Mouse (Mus musculus): ENCODE results near the gene Lat2. TPM values are rescaled to one million over a fixed set of nuclear protein-coding genes. Genes with fewer than 3 reads are reported as not detected.
A peak's percentile ranks its signal among the peaks of the same experiment; 100 is the strongest.

Lat2 gene
- total RNA-seq, 2 experiments from 2014 or later = 3.4 to 3.9 TPM

DNA sequence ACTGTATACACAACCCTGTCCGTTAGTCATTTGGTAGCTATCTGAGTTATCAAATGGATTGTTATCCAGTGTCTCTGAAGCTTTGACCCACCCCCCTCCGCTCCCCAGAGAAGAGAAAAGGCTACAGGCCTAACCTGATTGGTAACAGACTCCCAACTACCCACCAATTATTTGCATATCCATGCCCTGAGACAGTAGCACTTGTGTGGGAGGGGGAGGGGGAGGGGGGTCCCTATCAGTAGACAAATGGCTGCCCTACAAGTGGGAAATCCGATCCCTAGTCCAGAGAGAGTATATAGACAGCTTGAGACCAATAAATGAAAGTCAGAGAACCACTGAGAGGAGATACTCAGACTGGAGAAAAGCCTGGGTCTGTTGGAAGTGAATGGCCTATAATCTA lies 46.8 kb downstream of the Lat2 start:
- H3K27ac ChIP-seq = no peak overlapping the region
- H3K4me3 ChIP-seq = no peak overlapping the region
- intact Hi-C loops (cut with DNase I) = loop anchor here (2.0 kb wide), 1 partner anchor 13 kb away; no protein-coding TSS in a partner anchor
- no peak for DNase-seq (ENCODE audit: extremely low spot score in 1 of 2, low spot score in 2 of 2)
- no peak for TF ChIP-seq CTCF (IDR thresholded peaks at IDR 0.05)

GRCm38 (mm10) chr5:134567445-134567844 lies 47.4 kb downstream of the Lat2 start:
- no peak for DNase-seq (ENCODE audit: extremely low spot score in 1 of 2, low spot score in 2 of 2)

GRCm38 (mm10) chr5:134565696-134566095 lies 49.1 kb downstream of the Lat2 start:
- Histone ChIP-seq H3K27ac (no peak overlapping the region), H3K4me3 (no peak overlapping the region)
- intact Hi-C loops (cut with DNase I) = no loop called here
- no peak for DNase-seq (ENCODE audit: extremely low spot score in 1 of 2, low spot score in 2 of 2)
- no peak for TF ChIP-seq CTCF (IDR thresholded peaks at IDR 0.05)

More at GRCm38 (mm10) chr5:134567445-134567844, 47.4 kb downstream of the Lat2 start:
- intact Hi-C loops (cut with DNase I) = no loop called here
- Histone ChIP-seq H3K27ac (no peak overlapping the region), H3K4me3 (no peak overlapping the region)
- no peak for TF ChIP-seq CTCF (IDR thresholded peaks at IDR 0.05)

DNA sequence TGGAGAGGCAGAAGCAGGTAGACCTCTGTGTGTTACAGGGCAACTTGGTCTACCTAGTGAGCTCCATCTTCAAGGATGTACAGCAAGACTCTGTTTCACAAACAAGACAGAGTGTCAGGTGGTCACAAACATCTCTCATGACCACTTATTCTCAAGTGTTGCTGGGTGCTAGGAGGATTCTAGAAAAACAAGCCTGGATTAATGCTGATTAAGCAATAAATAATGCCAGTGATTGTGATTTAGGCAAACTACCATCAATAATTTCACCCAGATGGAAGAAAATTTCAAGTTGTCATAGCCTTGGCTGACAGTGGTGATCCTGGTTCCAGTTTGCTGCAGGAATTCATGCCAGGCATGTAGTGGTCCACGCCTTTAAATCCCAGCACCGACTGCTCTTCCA lies 50.6 kb downstream of the Lat2 start:
- Histone ChIP-seq H3K27ac (no peak overlapping the region), H3K4me3 (no peak overlapping the region)
- DNase-seq (ENCODE audit: extremely low spot score in 1 of 2, low spot score in 2 of 2) = no peak
- TF ChIP-seq CTCF (IDR thresholded peaks at IDR 0.05) = no peak
- intact Hi-C loops (cut with DNase I) = no loop called here

- no peak for DNase-seq (ENCODE audit: extremely low spot score in 1 of 2, low spot score in 2 of 2)
- no peak overlapping the region for H3K4me3 ChIP-seq
- TF ChIP-seq CTCF (IDR thresholded peaks at IDR 0.05) = no peak
- intact Hi-C loops (cut with DNase I) = no loop called here
- H3K27ac ChIP-seq = no peak overlapping the region
These were observed 54.2 kb downstream of the Lat2 start for GRCm38 (mm10) chr5:134560450-134561171.

GRCm38 (mm10) chr5:134560071-134560449 lies 54.8 kb downstream of the Lat2 start, which contains the start of gene Syna:
Gene Syna, minus strand, starts transcription at chr5:134560171.
- intact Hi-C loops (cut with DNase I) = no loop called here
- Histone ChIP-seq H3K27ac (no peak within 1 kb of the TSS), H3K4me3 (no peak within 1 kb of the TSS)
- no peak for TF ChIP-seq CTCF (IDR thresholded peaks at IDR 0.05)
- DNase-seq (ENCODE audit: extremely low spot score in 1 of 2, low spot score in 2 of 2) = no peak

DNA sequence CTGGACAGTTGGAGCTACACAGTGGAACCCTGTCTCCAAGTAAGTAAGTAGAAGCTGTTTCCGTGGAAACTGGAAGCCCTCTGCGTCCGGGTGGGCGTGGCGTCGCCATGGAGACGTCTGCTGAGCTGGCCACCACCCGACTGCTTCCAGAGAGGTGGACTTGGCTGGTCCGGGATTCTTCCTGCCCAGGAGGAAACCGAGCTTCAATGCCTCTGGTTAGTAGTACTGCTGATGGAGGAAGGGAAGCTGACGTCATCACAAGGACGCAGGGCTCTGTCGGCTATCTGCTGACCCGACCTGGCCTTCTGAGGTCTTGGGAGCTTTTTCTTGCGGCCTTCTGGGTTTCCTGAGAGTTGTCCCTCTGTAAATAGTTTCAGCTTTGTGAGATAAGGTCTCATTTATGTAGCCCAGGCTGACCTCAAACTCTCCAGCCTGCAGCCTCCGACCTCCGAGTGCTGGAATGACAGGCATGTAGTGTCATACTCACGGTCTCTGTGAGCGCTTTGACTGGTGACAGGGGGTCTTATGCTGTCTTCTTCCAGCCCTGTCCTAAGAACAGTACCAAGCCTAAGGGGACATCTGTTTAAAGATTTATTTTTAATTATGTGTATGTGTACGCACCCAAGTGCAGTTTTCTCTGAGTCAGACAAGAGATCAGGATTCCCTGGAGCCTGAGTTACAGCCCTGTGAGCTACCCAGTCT lies 59.2 kb downstream of the Lat2 start:
- intact Hi-C loops (cut with DNase I) = loop anchor here (2.0 kb wide), 1 partner anchor 13 kb away; no protein-coding TSS in a partner anchor
- Histone ChIP-seq H3K27ac (peak overlapping the region; percentile 76), H3K4me3 (peak overlapping the region; percentile 18)
- peak; percentile 82 to 85 for DNase-seq (ENCODE audit: extremely low spot score in 1 of 2, low spot score in 2 of 2)
- TF ChIP-seq CTCF (IDR thresholded peaks at IDR 0.05) = no peak

DNA sequence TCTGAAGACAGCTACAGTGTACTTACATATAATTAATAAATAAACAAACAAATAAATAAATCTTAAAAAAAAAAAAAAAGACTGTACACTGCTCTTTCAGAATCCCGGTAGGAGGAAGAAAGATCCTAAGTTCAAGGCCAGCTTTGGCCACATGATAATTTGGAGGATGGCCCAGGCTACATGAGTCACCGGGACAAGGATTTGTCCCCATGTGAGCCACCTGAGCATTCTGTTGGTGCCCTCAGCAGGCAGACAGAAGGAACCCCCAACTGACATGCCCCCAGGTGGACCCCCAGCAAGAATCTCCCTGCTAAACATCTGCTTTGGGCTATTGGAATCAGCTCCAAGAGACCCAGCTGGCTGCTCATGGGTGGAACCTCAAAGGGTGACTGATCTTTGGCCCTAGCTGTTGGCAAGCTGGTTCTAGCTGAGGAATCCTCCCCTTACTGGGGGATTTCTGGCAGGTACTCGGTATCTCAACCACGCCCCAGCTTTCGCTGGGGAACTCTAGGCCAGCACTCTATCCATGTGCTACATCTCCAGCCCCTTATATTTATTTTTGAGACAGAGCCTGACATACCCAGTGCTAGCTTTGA lies 60.8 kb downstream of the Lat2 start:
- DNase-seq (ENCODE audit: extremely low spot score in 1 of 2, low spot score in 2 of 2) = no peak
- no peak; the same call in 1 of the 2 replicates for TF ChIP-seq CTCF (IDR thresholded peaks at IDR 0.05)
- no peak overlapping the region for H3K27ac ChIP-seq
- intact Hi-C loops (cut with DNase I) = loop anchor here (2.0 kb wide), 1 partner anchor 15 kb away; no protein-coding TSS in a partner anchor
- no peak overlapping the region for H3K4me3 ChIP-seq

DNA sequence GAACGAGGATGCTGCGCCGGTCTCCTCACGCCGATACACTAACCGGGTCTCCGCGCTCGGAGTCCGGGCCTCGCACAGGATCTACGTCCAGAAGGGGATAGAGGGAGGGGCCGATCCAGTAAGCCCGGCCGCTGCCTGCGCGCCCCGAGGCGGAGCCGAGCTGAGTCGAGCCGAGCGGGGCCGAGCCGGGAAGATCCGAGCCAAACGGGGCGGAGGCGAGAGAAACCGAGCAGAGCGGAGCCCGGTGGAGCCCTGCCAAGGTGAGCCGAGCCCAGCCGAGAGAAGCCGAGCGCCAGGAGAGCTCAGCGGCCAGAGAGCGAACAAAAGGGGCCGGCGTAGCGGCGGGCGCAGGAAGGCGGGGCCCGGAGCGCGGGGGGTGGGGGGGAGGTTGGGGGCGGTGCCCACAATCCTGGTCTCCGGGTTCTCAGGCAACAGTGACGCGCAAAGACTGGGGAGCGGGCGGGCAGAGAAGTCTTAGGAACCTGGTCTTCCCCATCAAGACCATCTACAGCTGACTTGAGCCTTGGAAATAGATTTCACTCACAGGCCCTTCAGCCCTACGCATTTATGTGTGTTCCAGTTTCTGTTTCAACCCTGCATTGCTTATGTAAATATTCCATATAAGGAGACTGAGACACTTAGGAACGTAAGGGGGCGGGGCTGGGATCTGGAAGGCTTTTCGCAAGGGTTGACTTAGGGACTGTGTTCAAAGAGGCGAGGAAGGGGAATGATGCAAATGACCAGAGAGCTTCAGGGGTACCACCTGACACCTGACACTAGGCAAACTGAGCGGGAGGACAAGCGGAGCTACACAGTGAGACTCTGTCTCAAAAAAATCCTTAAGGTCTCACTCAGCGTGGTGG lies 62.5 kb downstream of the Lat2 start, which contains the start of gene Clip2:
TSS of gene Clip2 (minus strand) at position 325 of the 863 bp plus-strand sequence.
- peak; percentile 42 for TF ChIP-seq CTCF (IDR thresholded peaks at IDR 0.05)
- intact Hi-C loops (cut with DNase I) = loop anchor here (1.0 kb wide), 1 partner anchor 20 kb away; no protein-coding TSS in a partner anchor
- H3K4me3 ChIP-seq = peak within 1 kb of the TSS; percentile 80
- H3K27ac ChIP-seq = peak within 1 kb of the TSS; percentile 98
- peak; percentile 99 for DNase-seq (ENCODE audit: extremely low spot score in 1 of 2, low spot score in 2 of 2)

GRCm38 (mm10) chr5:134551233-134552109 lies 63.4 kb downstream of the Lat2 start:
- intact Hi-C loops (cut with DNase I) = loop anchor here (1.0 kb wide), 1 partner anchor 21 kb away; no protein-coding TSS in a partner anchor
- Histone ChIP-seq H3K27ac (peak overlapping the region; percentile 98), H3K4me3 (peak overlapping the region; percentile 80)
- TF ChIP-seq CTCF (IDR thresholded peaks at IDR 0.05) = no peak
- DNase-seq (ENCODE audit: extremely low spot score in 1 of 2, low spot score in 2 of 2) = peak; percentile 57 to 61

Measured in left cerebral cortex, adult 2 months (tissue).